Mouse (Mus musculus): Measurements from ENCODE around the gene Nufip2.

Gene Nufip2

GRCm38 (mm10) chr11:77783211-77783746, 97.3 kb downstream of the Nufip2 start:
- H3K36me3 ChIP-seq (ENCODE audit: insufficient read depth, low read length) = peaks cover 24% of the 10 kb centered on the region
- peaks cover 73% of the 10 kb centered on the region for H3K4me1 ChIP-seq (replicated peaks; ENCODE audit: low read depth, low read length)
- H3K9me3 ChIP-seq (ENCODE audit: low read length) = no peaks in the 10 kb centered on the region
- TF ChIP-seq POU5F1 (IDR thresholded peaks at IDR 0.05; ENCODE audit: borderline replicate concordance, low read length) (no peak), NANOG (IDR thresholded peaks at IDR 0.05; ENCODE audit: borderline replicate concordance, low read length) (no peak), CTCF (conservative IDR thresholded peaks at IDR 0.05; ENCODE audit: low read length) (no peak)
- peaks cover 10% of the 10 kb centered on the region for H3K27me3 ChIP-seq (ENCODE audit: insufficient read depth, low read length)
- peak overlapping the region; percentile 58 for H3K4me3 ChIP-seq (replicated peaks; ENCODE audit: low read length)

GRCm38 (mm10) chr11:77783747-77784646, 98.0 kb downstream of the Nufip2 start:
- peaks cover 6% of the 10 kb centered on the region; the same call in 1 of the 2 replicates for H3K27me3 ChIP-seq (ENCODE audit: insufficient read depth, low read length)
- peaks cover 16% of the 10 kb centered on the region for H3K36me3 ChIP-seq (ENCODE audit: insufficient read depth, low read length)
- no peak for TF ChIP-seq POU5F1 (IDR thresholded peaks at IDR 0.05; ENCODE audit: borderline replicate concordance, low read length)
- no peak for TF ChIP-seq NANOG (IDR thresholded peaks at IDR 0.05; ENCODE audit: borderline replicate concordance, low read length)
- no peak; the same call in 1 of the 2 replicates for TF ChIP-seq CTCF (conservative IDR thresholded peaks at IDR 0.05; ENCODE audit: low read length)
- H3K4me3 ChIP-seq (replicated peaks; ENCODE audit: low read length) = peak overlapping the region; percentile 58
- H3K9me3 ChIP-seq (ENCODE audit: low read length) = no peaks in the 10 kb centered on the region
- H3K4me1 ChIP-seq (replicated peaks; ENCODE audit: low read depth, low read length) = peaks cover 72% of the 10 kb centered on the region

- peak overlapping the region; percentile 58 for H3K4me3 ChIP-seq (replicated peaks; ENCODE audit: low read length)
- H3K36me3 ChIP-seq (ENCODE audit: insufficient read depth, low read length) = peaks cover 10% of the 10 kb centered on the region
- H3K9me3 ChIP-seq (ENCODE audit: low read length) = no peaks in the 10 kb centered on the region
- TF ChIP-seq CTCF (conservative IDR thresholded peaks at IDR 0.05; ENCODE audit: low read length) (no peak), POU5F1 (IDR thresholded peaks at IDR 0.05; ENCODE audit: borderline replicate concordance, low read length) (no peak), NANOG (IDR thresholded peaks at IDR 0.05; ENCODE audit: borderline replicate concordance, low read length) (no peak)
- H3K27me3 ChIP-seq (ENCODE audit: insufficient read depth, low read length) = no peaks in the 10 kb centered on the region
- H3K4me1 ChIP-seq (replicated peaks; ENCODE audit: low read depth, low read length) = peaks cover 78% of the 10 kb centered on the region
Measured at GRCm38 (mm10) chr11:77784894-77785293, 98.9 kb downstream of the Nufip2 start.

- Histone ChIP-seq H3K4me1 (replicated peaks; ENCODE audit: low read depth, low read length) (peaks cover 82% of the 10 kb centered on the region), H3K9me3 (ENCODE audit: low read length) (no peaks in the 10 kb centered on the region), H3K4me3 (replicated peaks; ENCODE audit: low read length) (peak overlapping the region; percentile 58), H3K27me3 (ENCODE audit: insufficient read depth, low read length) (no peaks in the 10 kb centered on the region), H3K36me3 (ENCODE audit: insufficient read depth, low read length) (peaks cover 10% of the 10 kb centered on the region)
- TF ChIP-seq POU5F1 (IDR thresholded peaks at IDR 0.05; ENCODE audit: borderline replicate concordance, low read length) (no peak), NANOG (IDR thresholded peaks at IDR 0.05; ENCODE audit: borderline replicate concordance, low read length) (no peak), CTCF (conservative IDR thresholded peaks at IDR 0.05; ENCODE audit: low read length) (no peak)
Measured at GRCm38 (mm10) chr11:77785396-77785767, 99.4 kb downstream of the Nufip2 start.

- Histone ChIP-seq H3K36me3 (ENCODE audit: insufficient read depth, low read length) (peaks cover 4% of the 10 kb centered on the region), H3K4me1 (replicated peaks; ENCODE audit: low read depth, low read length) (peaks cover 87% of the 10 kb centered on the region), H3K27me3 (ENCODE audit: insufficient read depth, low read length) (no peaks in the 10 kb centered on the region), H3K4me3 (replicated peaks; ENCODE audit: low read length) (peak overlapping the region; percentile 58), H3K9me3 (ENCODE audit: low read length) (no peaks in the 10 kb centered on the region)
- TF ChIP-seq NANOG (IDR thresholded peaks at IDR 0.05; ENCODE audit: borderline replicate concordance, low read length) (no peak), CTCF (conservative IDR thresholded peaks at IDR 0.05; ENCODE audit: low read length) (no peak), POU5F1 (IDR thresholded peaks at IDR 0.05; ENCODE audit: borderline replicate concordance, low read length) (no peak)
Measured at GRCm38 (mm10) chr11:77785768-77786561, 100.0 kb downstream of the Nufip2 start.

GRCm38 (mm10) chr11:77787707-77788106, 101.8 kb downstream of the Nufip2 start, which contains the start of gene Gm10277:
Gene Gm10277, minus strand, starts transcription at chr11:77787747.
- TF ChIP-seq CTCF (conservative IDR thresholded peaks at IDR 0.05; ENCODE audit: low read length) = no peak
- TF ChIP-seq POU5F1 (IDR thresholded peaks at IDR 0.05; ENCODE audit: borderline replicate concordance, low read length) = no peak
- no peak for TF ChIP-seq NANOG (IDR thresholded peaks at IDR 0.05; ENCODE audit: borderline replicate concordance, low read length)
- no peaks in the 10 kb centered on the region for H3K36me3 ChIP-seq (ENCODE audit: insufficient read depth, low read length)
- H3K4me1 ChIP-seq (replicated peaks; ENCODE audit: low read depth, low read length) = peaks cover 90% of the 10 kb centered on the region
- H3K4me3 ChIP-seq (replicated peaks; ENCODE audit: low read length) = peak within 1 kb of the TSS; percentile 58; the same call in 1 of the 2 replicates
- no peaks in the 10 kb centered on the region for H3K9me3 ChIP-seq (ENCODE audit: low read length)
- H3K27me3 ChIP-seq (ENCODE audit: insufficient read depth, low read length) = no peaks in the 10 kb centered on the region

- Histone ChIP-seq H3K27me3 (ENCODE audit: insufficient read depth, low read length) (no peaks in the 10 kb centered on the region), H3K4me3 (replicated peaks; ENCODE audit: low read length) (no peak overlapping the region), H3K4me1 (replicated peaks; ENCODE audit: low read depth, low read length) (peaks cover 83% of the 10 kb centered on the region), H3K9me3 (ENCODE audit: low read length) (no peaks in the 10 kb centered on the region), H3K36me3 (ENCODE audit: insufficient read depth, low read length) (no peaks in the 10 kb centered on the region)
- TF ChIP-seq CTCF (conservative IDR thresholded peaks at IDR 0.05; ENCODE audit: low read length) (no peak), NANOG (IDR thresholded peaks at IDR 0.05; ENCODE audit: borderline replicate concordance, low read length) (no peak), POU5F1 (IDR thresholded peaks at IDR 0.05; ENCODE audit: borderline replicate concordance, low read length) (no peak)
Measured at GRCm38 (mm10) chr11:77789512-77789911, 103.6 kb downstream of the Nufip2 start.

- H3K9me3 ChIP-seq (ENCODE audit: low read length) = no peaks in the 10 kb centered on the region
- H3K4me1 ChIP-seq (replicated peaks; ENCODE audit: low read depth, low read length) = peaks cover 76% of the 10 kb centered on the region
- no peak overlapping the region for H3K4me3 ChIP-seq (replicated peaks; ENCODE audit: low read length)
- no peak for TF ChIP-seq POU5F1 (IDR thresholded peaks at IDR 0.05; ENCODE audit: borderline replicate concordance, low read length)
- TF ChIP-seq CTCF (conservative IDR thresholded peaks at IDR 0.05; ENCODE audit: low read length) = no peak
- no peak for TF ChIP-seq NANOG (IDR thresholded peaks at IDR 0.05; ENCODE audit: borderline replicate concordance, low read length)
- no peaks in the 10 kb centered on the region for H3K36me3 ChIP-seq (ENCODE audit: insufficient read depth, low read length)
- H3K27me3 ChIP-seq (ENCODE audit: insufficient read depth, low read length) = no peaks in the 10 kb centered on the region
Measured at GRCm38 (mm10) chr11:77790286-77790685, 104.3 kb downstream of the Nufip2 start.
